Mouse (Mus musculus) ZHBTc4 (cell line): ENCODE measurements around the gene Tead2.
A peak's percentile ranks its signal among the peaks of the same experiment; 100 is the strongest.

ENCODE experiments used
- DNase-seq: peaks from one replicate; pipeline ENCODE4 v3.0.0-alpha.2; 2011; ENCODE audit warnings: low read depth, low spot score

Tead2 gene

GRCm38 (mm10) chr7:45215673-45216441, at the start of gene Tead2:
Gene Tead2 (plus strand): TSS chr7:45215753.
- DNase-seq, result peak; percentile 92

GRCm38 (mm10) chr7:45166950-45167401, 48.6 kb upstream of the Tead2 start:
- no peak for DNase-seq

- no peak for DNase-seq
Observed at GRCm38 (mm10) chr7:45167761-45168445, 47.6 kb upstream of the Tead2 start.

- no peak for DNase-seq
Observed at GRCm38 (mm10) chr7:45168656-45169055, 46.9 kb upstream of the Tead2 start.

- no peak for DNase-seq
Observed at GRCm38 (mm10) chr7:45169495-45169894, 46.1 kb upstream of the Tead2 start.

- DNase-seq, result peak; percentile 75
Observed at GRCm38 (mm10) chr7:45172974-45173373, 42.6 kb upstream of the Tead2 start.

GRCm38 (mm10) chr7:45173772-45174171, 41.8 kb upstream of the Tead2 start:
- DNase-seq, result peak; percentile 78

- peak; percentile 37 for DNase-seq
Observed at GRCm38 (mm10) chr7:45174567-45175280, 40.8 kb upstream of the Tead2 start.

- no peak for DNase-seq
Observed at GRCm38 (mm10) chr7:45175398-45175797, 40.2 kb upstream of the Tead2 start.

- DNase-seq, result no peak
Observed at GRCm38 (mm10) chr7:45175929-45176328, 39.6 kb upstream of the Tead2 start.

- no peak for DNase-seq
Observed at GRCm38 (mm10) chr7:45176356-45176755, 39.2 kb upstream of the Tead2 start.

GRCm38 (mm10) chr7:45178550-45178949, 37.0 kb upstream of the Tead2 start:
- peak; percentile 61 for DNase-seq

- no peak for DNase-seq
Observed at GRCm38 (mm10) chr7:45179469-45179868, 36.1 kb upstream of the Tead2 start, which contains the start of gene Gfy. Gene Gfy (minus strand): TSS chr7:45179569.

- no peak for DNase-seq
Observed at GRCm38 (mm10) chr7:45180896-45181477, 34.6 kb upstream of the Tead2 start, which contains the start of gene Pth2. Gene Pth2 (plus strand): TSS chr7:45180995.

GRCm38 (mm10) chr7:45181540-45181939, 34.0 kb upstream of the Tead2 start:
- DNase-seq, result peak; percentile 58

GRCm38 (mm10) chr7:45182199-45182601, 33.4 kb upstream of the Tead2 start:
- DNase-seq, result peak; percentile 97

- DNase-seq, result no peak
Observed at GRCm38 (mm10) chr7:45182606-45183005, 32.9 kb upstream of the Tead2 start.

GRCm38 (mm10) chr7:45183672-45184071, 31.9 kb upstream of the Tead2 start:
- no peak for DNase-seq

- no peak for DNase-seq
Observed at GRCm38 (mm10) chr7:45185921-45186320, 29.6 kb upstream of the Tead2 start.

- DNase-seq, result no peak
Observed at GRCm38 (mm10) chr7:45189600-45189999, 26.0 kb upstream of the Tead2 start.

- DNase-seq, result no peak
Observed at GRCm38 (mm10) chr7:45190186-45190585, 25.4 kb upstream of the Tead2 start.

GRCm38 (mm10) chr7:45191161-45191560, 24.4 kb upstream of the Tead2 start:
- DNase-seq, result no peak
